Mouse (Mus musculus) testis, postnatal 14 days (tissue): ENCODE data around the gene Erich3.

Experiments
- DNase-seq: peaks from one replicate; pipeline ENCODE4 v3.0.0; 2021; ENCODE audit warnings: low spot score

The Erich3 gene

DNA sequence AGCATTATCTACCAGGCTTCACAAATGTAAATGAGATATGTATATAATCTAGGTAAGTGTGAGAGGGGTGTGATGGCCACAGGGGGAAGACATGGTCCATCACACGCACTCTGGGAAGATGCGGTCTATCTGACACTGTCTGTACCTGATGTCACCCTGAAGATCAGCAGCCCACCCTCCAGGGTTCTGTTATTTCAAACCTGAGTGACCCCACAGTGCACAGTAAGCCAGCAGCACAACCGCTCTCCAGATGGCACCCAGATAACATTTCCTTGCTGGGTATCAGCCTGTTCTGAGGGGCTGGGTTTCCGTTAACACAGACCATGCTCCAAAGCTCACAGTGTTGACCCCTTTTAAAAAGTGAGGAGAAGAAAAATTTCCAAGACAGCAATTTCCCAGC is 102.7 kb downstream of the Erich3 start:
- no peak for DNase-seq

DNA sequence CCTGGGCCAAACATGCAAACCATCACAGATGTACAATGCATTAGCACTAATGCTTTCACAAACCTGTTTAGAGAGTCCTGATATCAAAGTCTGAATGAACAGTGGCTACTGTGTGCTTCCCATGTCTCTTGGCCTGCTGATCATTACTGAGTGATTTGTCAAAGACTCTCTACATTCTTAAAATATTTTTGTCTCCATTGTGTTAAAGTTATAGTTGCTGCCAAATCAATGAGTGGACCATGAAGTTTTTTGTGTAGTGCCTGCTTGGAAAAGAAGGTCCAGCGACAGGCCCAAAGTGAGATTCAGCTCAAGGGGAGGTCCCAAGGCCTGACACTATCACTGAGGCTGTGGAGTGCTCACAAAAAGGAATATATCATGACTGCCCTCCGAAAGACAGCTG is 108.0 kb downstream of the Erich3 start:
- no peak for DNase-seq

GRCm38 (mm10) chr3:154778836-154779595 is 115.4 kb downstream of the Erich3 start:
- no peak for DNase-seq

DNA sequence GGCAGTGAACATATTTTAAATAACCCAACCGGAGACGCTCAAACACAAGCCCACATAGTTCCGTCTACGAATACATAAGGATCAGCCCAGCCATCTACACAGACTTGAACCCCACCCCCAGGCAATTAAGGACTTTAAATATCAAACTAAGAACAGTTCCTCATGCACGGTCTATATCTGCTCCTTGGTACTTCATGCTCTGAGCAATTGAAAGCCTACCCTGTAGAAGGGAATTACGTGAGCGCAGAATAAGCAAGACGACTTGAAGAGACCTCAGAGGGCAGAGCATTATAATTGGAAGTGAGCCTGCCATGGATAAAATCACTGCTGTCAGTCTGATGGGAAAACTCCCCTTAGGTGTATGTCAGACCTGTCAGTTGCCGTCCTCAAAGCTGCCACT is 122.7 kb downstream of the Erich3 start:
- no peak for DNase-seq

- no peak for DNase-seq
Observed at GRCm38 (mm10) chr3:154787611-154788010, 124.0 kb downstream of the Erich3 start.

GRCm38 (mm10) chr3:154793571-154793970 is 129.9 kb downstream of the Erich3 start:
- no peak for DNase-seq

GRCm38 (mm10) chr3:154798806-154799205 is 135.1 kb downstream of the Erich3 start:
- no peak for DNase-seq

DNA sequence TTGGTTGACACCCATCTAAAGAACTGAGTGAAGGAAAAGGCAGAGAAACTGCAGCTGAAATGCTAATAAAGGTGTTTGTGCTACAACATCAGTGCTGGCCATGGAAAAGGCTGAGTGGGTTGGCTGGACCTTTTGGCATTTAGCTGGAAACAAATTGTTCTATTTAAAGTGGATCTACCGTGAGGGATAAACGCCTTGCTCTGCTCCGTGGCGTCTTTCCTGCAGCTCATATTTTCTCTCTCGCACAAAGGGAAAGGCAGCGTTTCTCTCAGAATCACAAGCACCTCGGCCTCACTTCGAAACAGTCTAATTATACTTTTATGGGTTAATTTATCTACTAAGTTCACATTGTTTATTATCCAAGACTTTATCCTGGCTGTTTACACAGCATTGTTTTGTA is 136.8 kb downstream of the Erich3 start:
- DNase-seq, result no peak

DNA sequence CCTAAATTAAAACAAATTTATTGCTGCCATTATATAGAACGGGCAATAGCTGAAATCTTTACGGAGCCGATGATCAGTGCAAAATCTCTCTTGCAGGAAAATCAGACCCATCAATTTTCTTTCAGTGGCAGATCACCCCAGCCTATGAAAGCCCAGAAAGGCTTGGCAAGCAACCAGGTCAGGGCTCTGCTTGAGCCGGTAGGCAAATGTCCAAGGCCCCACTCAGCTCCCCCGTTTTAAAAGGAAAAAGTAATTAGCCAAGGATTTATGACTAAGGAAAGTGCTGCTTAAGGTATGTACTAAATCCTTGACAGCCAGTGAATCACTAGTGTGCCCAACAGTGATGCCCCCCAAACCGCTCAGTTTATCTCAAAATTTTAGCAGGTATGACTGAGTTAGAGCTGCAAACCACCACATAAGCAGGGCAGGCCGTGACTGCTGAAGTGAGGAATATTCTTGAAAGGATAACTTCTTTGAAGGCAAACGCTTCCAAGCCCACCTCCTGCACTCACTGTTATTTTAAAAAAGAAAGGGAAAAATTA is 137.3 kb downstream of the Erich3 start:
- DNase-seq, result no peak

DNA sequence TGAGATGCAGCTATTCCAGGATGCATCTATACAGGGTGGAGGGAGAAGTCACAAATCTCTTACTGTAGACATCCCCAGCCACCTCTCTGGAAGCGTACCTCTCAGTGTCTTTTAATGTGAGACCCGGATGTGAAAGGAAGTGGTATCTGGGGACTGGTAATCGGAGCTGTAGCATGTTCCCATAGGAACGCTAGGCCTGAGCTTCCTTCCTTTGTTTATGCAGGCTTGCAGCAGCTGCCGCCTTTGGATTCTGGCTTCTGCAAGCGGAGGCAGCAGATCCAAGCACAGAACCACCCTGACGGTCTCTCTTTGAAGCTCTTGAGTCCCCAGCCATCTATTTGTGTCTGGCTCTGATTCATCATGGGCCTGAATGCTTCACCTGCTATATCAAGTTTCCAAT is 143.0 kb downstream of the Erich3 start:
- no peak for DNase-seq

DNA sequence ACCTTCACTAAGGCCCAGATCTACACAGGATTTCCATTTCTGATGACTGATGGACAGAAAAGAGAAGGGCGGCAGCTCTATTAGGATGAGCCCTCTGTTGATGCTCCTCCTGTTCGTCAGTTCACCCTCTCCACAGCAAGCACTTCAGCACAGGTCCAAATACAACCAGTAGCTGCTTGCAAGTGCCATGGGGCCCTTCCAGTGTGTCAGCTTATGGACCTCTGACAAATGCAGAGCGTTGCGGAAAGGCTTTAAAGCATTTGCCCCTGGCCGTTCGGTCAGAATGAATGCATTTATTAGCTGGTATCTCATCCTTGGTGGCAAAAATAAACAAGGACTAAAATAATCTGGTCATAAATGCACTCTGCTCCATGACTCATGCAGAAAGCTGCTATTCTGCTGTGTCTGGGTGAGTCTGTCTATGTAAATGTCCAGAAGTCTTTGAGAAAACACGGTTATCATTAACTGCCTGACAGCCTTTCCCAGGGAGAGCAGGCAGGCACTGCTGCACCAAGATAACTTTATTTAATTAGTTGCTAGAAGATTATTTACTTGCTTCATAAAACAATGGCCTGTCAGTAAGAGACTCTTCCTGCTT is 146.7 kb downstream of the Erich3 start:
- DNase-seq, result no peak

DNA sequence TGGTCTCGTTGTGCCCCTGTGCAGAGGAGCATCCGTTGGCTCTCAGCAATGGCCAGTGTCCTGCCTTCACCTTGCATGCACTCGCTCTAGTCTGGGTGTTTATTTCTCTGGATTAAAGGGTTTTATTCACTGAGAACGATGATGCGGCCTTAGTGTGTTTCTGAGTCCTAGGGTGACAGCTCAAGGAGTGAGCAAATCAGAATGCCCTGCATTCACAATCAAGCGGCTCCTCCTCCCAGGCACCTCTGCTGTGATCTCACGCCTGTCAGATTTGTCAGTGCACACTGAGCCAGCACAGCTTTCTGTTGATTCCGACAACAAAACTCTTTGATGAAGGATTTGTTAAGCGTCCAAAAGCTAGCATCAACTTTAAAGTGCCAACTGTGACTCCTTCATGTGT is 147.6 kb downstream of the Erich3 start:
- no peak for DNase-seq

GRCm38 (mm10) chr3:154811833-154812232 is 148.2 kb downstream of the Erich3 start:
- DNase-seq, result no peak

DNA sequence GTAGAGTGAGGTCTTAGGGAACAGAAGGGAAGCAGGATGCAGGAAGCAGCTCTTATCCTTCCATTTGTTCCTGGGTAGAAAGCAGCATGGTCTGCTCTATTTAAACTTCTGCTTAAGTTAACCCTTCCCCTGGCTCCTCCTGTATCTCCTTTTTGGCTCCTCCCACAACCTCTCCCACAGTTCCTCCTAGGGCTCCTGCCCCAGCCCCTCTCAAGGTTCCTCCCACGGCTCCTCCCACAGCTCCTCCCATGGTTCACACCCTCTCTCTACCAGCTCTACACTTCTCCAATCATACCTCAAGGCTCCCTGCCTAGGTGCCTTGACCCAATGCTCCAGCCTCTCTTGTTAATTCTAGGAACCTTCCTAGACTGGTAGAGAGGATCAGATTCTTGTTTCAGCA is 149.2 kb downstream of the Erich3 start:
- no peak for DNase-seq

DNA sequence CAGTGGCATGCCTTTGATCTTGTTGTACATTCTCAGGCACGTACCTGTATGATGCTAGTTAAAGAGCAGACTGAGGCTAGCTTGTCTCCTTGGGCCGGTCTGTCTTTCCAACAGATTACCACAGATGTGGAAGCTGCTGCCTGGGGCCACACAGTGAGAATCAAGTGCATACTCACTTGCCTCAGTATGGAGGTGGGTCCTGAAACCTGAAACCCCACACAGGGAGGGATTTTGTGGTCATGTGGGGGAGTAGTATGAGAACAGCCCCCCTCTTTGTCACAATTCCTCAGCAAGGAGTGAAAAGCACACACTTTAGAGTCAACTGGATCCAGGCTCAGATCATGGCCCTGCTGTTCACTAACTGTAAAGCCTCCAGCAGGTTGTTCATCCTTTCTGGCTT is 151.9 kb downstream of the Erich3 start:
- no peak for DNase-seq

DNA sequence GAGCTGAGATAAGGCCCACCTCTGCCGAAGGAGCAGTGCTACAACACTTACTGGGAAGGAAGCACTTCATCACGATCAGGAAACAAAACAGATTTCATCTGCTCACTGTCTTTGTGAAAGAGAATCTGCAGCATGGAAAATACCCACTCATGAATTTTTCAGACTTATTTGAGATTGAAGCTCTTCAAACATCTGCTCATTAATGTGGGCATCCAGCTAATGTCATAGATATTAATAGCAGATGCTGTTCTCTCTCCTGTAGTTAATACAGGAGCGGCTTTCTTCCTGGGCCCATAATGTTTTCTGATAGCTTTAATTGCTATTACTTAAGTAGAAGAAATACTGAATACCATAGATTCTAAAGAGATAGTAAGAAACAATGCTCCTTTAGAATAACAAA is 152.6 kb downstream of the Erich3 start:
- DNase-seq, result no peak

- DNase-seq, result no peak
Observed at GRCm38 (mm10) chr3:154816801-154817625, 153.4 kb downstream of the Erich3 start.
